Mouse (Mus musculus): Measurements from ENCODE around the gene Plekha7. TPM values are rescaled to one million over a fixed set of nuclear protein-coding genes. Genes with fewer than 3 reads are reported as not detected.

Gene Plekha7
- polyA plus RNA-seq (2015; fragmentation: Nextera tagmentation; extraction: Ambion mirVana), result 5.4 and 12.8 TPM in 2 replicates

- Histone ChIP-seq H3K27ac (replicated peaks) (peak within 1 kb of the TSS; percentile 45; the same call in 1 of the 2 replicates), H3K9me3 (replicated peaks) (no peaks in the 10 kb centered on the region), H3K4me2 (peak within 1 kb of the TSS; percentile 100), H3K27me3 (replicated peaks) (peaks cover 26% of the 10 kb centered on the region), H3K4me3 (replicated peaks) (peak within 1 kb of the TSS; percentile 65), H3K36me3 (no peaks in the 10 kb centered on the region), H3K4me1 (peaks cover 23% of the 10 kb centered on the region), H3K9ac (replicated peaks) (peak within 1 kb of the TSS; percentile 47)
- ATAC-seq (ENCODE audit: low FRiP score), result peak; percentile 57
- under 1% methylated on average over 63 of the region's 65 CpGs for WGBS
Observed at GRCm38 (mm10) chr7:116307871-116308631, at the start of gene Plekha7. Plekha7 (minus strand) TSS chr7:116308376.

DNA sequence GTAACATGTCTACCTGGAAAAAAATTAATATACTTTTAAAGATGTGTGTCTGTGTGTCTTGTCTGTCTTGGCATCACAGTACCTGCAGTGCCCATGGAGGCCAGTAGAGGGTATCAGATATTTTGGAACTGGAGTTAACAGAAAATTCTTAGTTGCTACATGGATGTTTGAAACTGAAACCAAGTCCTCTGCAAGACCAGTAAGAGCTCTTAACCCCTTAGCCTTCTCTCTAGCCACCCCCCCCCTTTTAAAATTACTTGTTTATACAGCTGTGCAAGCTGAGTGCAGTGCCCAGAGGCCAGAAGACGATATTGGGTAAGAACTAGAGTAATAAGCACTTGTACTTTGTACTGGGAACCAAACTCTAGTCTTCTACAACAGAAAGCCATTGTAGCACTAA, 28.1 kb upstream of the Plekha7 start:
- WGBS, result 74% methylated on average over 1 of the region's 1 CpGs
- no peak overlapping the region for H3K27ac ChIP-seq (replicated peaks)
- no peak for ATAC-seq (ENCODE audit: low FRiP score)
- H3K4me3 ChIP-seq (replicated peaks), result no peak overlapping the region
- peaks cover 23% of the 10 kb centered on the region for H3K4me1 ChIP-seq
- H3K9ac ChIP-seq (replicated peaks), result no peak overlapping the region
- no peaks in the 10 kb centered on the region for H3K27me3 ChIP-seq (replicated peaks)
- H3K9me3 ChIP-seq (replicated peaks), result no peaks in the 10 kb centered on the region
- peaks cover 28% of the 10 kb centered on the region for H3K36me3 ChIP-seq
- H3K4me2 ChIP-seq, result no peak overlapping the region

GRCm38 (mm10) chr7:116335133-116335532, 27.0 kb upstream of the Plekha7 start:
- Histone ChIP-seq H3K36me3 (peaks cover 29% of the 10 kb centered on the region), H3K4me1 (peaks cover 23% of the 10 kb centered on the region), H3K4me3 (replicated peaks) (peak overlapping the region; percentile 92), H3K4me2 (peak overlapping the region; percentile 82), H3K27ac (replicated peaks) (no peak overlapping the region), H3K9ac (replicated peaks) (0 out of 2 replicates have a peak overlapping the region, but pooled peaks have one; percentile 98), H3K27me3 (replicated peaks) (no peaks in the 10 kb centered on the region), H3K9me3 (replicated peaks) (no peaks in the 10 kb centered on the region)
- 61% methylated on average over 6 of the region's 6 CpGs for WGBS
- ATAC-seq (ENCODE audit: low FRiP score), result no peak

DNA sequence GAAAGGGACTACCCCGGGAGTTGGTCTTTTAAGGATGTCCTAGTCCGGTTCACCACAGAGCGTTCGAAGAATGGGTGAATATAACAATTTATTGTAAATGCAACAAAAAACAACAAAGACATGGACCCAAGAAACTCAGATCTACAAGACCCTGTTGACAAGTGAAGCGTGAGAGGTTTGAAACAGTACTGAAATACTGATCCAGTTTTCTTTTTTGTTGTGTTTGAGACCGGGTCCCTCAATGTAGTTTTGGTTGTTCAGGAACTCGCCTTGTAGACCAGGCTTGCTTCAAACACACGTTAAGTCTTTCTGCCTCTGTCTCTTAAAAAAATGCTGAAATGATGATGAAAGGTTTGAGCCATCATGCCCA, 26.5 kb upstream of the Plekha7 start:
- Histone ChIP-seq H3K27me3 (replicated peaks) (no peaks in the 10 kb centered on the region), H3K9ac (replicated peaks) (peak overlapping the region; percentile 98), H3K36me3 (peaks cover 29% of the 10 kb centered on the region), H3K9me3 (replicated peaks) (no peaks in the 10 kb centered on the region), H3K4me3 (replicated peaks) (peak overlapping the region; percentile 92), H3K4me1 (peaks cover 23% of the 10 kb centered on the region), H3K4me2 (peak overlapping the region; percentile 82), H3K27ac (replicated peaks) (peak overlapping the region; percentile 91)
- 24% methylated on average over 8 of the region's 8 CpGs for WGBS
- ATAC-seq (ENCODE audit: low FRiP score), result no peak

DNA sequence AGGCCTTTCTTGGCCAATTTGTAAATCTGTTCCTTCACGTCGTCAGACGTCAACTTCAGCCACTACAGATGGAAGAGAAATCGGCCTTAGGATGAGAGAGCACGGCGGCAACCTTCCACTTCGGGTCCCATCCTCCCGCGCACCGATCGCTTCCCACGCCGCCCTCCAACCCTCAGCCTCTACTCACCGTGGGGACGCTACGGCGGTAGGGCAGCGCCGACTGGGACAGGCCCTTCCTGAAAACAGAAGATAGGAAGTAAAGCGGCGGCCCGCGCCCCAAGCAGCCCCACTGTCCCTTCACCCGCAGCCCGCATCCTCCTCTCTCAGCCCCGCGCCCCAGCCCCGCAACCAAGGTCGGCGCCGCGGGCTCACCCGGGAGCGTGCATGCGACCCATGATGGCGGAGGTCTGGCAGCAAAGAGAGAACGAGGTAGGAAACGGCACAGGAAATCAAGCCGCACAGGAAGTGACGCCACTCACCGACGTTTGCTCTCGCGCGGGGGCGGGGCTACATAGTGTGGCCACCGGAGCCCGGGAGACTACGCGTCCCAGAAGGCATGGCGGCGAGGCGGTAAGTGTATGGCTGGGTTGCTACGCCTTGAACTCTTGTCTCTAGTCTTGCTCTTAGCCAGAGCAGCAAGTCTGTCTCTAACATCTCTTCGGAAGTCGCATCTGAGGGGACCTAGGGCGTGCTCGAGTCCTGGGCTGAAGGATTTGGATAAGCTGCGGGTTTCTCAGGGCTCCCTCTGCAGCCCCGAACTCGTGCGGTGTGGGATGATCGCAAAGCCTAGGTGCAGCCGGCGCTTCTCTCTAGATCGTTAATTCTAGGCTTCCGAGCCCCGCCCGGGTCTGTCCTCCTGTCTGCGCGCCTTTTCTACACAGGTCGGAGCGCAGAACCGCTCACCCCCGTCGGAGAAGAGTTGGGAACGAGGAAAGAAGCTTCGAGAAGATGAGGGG, 25.8 kb upstream of the Plekha7 start, which contains the start of gene Rps13:
Rps13 (minus strand) TSS at position 483 of the 956 bp plus-strand sequence.
- Histone ChIP-seq H3K4me3 (replicated peaks) (peak within 1 kb of the TSS; percentile 92), H3K27me3 (replicated peaks) (no peaks in the 10 kb centered on the region), H3K27ac (replicated peaks) (peak within 1 kb of the TSS; percentile 91), H3K9me3 (replicated peaks) (no peaks in the 10 kb centered on the region), H3K9ac (replicated peaks) (peak within 1 kb of the TSS; percentile 98), H3K36me3 (peaks cover 28% of the 10 kb centered on the region), H3K4me2 (peak within 1 kb of the TSS; percentile 82), H3K4me1 (peaks cover 23% of the 10 kb centered on the region)
- ATAC-seq (ENCODE audit: low FRiP score), result peak; percentile 99
- under 1% methylated on average over 78 of the region's 78 CpGs for WGBS

DNA sequence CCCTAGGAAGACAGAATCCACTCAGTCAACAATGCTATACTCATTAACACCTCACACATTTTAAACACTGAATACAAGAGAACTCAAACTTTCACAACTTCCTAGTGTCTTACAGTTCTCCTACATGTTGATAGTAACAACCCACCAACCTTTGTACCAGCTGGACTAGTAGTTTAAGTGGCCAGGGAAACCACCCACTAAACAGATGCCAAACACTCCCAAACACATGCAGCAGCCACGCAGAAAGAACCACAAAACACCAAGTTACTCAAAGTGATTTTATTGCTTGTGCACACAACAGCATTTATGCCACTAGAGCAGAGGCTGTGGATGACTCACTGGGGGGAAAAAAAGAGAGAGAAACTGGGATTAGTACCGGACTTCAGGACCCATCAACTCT, 23.1 kb upstream of the Plekha7 start:
- Histone ChIP-seq H3K27ac (replicated peaks) (no peak overlapping the region), H3K9me3 (replicated peaks) (no peaks in the 10 kb centered on the region), H3K9ac (replicated peaks) (no peak overlapping the region), H3K4me2 (no peak overlapping the region), H3K36me3 (peaks cover 28% of the 10 kb centered on the region), H3K27me3 (replicated peaks) (no peaks in the 10 kb centered on the region), H3K4me3 (replicated peaks) (no peak overlapping the region), H3K4me1 (peaks cover 23% of the 10 kb centered on the region)
- no peak for ATAC-seq (ENCODE audit: low FRiP score)
- WGBS, result 82% methylated on average over 2 of the region's 2 CpGs

DNA sequence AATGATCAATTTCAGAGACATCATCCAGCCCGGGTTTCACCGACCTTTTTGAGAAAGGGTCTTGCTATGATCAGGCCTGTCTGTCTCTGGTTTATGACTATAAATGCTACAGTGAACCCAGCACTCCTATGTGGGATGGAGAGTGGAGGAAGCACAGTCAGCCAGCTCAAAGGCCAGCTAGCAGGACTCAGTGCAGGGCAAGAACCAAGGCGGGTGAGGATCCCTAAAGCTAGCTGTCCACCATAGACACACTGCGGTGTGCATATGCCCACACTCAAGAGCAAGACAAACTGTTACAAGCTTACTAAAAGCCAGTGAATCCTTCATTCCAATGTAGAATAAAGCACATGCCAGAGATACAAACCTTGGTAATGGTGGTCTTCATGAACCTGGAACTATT, 21.7 kb upstream of the Plekha7 start:
- no peak overlapping the region for H3K4me3 ChIP-seq (replicated peaks)
- H3K27ac ChIP-seq (replicated peaks), result no peak overlapping the region
- no peak overlapping the region for H3K4me2 ChIP-seq
- H3K9ac ChIP-seq (replicated peaks), result no peak overlapping the region
- no peaks in the 10 kb centered on the region for H3K27me3 ChIP-seq (replicated peaks)
- H3K9me3 ChIP-seq (replicated peaks), result no peaks in the 10 kb centered on the region
- ATAC-seq (ENCODE audit: low FRiP score), result no peak
- peaks cover 28% of the 10 kb centered on the region for H3K36me3 ChIP-seq
- peaks cover 20% of the 10 kb centered on the region for H3K4me1 ChIP-seq
- WGBS, result 93% methylated on average over 4 of the region's 4 CpGs

GRCm38 (mm10) chr7:116328777-116329176, 20.6 kb upstream of the Plekha7 start:
- Histone ChIP-seq H3K27ac (replicated peaks) (no peak overlapping the region), H3K27me3 (replicated peaks) (no peaks in the 10 kb centered on the region), H3K36me3 (peaks cover 28% of the 10 kb centered on the region), H3K4me3 (replicated peaks) (no peak overlapping the region), H3K4me2 (no peak overlapping the region), H3K4me1 (peaks cover 14% of the 10 kb centered on the region), H3K9ac (replicated peaks) (no peak overlapping the region), H3K9me3 (replicated peaks) (no peaks in the 10 kb centered on the region)
- no peak for ATAC-seq (ENCODE audit: low FRiP score)
- 75% methylated on average over 7 of the region's 7 CpGs for whole genome bisulfite sequencing

DNA sequence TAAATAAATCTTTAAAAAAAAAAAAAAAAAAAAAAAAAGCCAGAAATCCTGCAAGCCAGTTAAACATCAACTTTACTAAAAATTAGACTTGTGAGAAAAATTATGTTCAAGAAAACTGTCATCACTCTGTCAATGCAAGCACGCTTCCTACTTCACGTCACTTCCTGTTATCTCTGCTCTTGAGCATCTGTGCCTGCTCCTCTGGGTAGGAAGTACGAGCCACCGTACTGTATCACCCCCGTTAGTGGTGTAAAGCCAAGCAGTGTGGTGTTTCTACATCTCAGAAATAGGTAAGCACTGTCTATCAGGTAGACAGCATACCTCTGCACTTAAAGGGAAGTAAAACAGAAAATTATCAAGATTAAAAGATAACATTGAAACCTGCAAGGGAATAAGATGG, 19.7 kb upstream of the Plekha7 start:
- ATAC-seq (ENCODE audit: low FRiP score), result no peak

DNA sequence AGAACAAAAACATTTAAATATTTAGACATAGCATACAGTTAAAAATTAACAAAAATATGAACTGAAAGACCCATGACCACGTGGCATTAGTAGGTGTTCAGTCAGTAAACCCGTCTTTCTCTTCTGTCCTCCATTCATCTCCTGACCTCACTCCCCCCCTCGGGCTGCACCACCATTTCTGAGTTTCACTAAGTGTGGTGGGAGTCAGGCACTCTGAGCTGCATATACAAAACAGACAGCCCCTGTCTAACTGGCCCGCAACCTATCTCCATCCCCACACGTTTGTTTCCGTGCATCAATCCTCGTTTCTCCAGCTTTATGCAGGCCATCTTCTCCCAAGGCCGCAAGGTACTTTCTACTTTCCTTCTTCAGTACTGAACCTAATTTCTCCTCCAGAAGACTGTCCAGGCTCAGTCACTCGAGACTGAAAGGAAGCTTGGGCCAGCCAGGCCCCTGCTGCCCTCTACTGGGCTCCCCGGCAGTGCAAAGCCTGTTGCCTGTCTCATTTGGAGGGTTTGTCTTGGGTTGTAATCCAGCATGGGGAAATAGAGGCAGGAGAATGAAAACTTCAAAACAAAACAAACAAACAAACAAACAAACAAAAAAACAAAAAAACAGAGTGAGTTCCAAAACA, 15.3 kb upstream of the Plekha7 start:
- no peaks in the 10 kb centered on the region; the same call in 1 of the 2 replicates for H3K36me3 ChIP-seq
- ATAC-seq (ENCODE audit: low FRiP score), result no peak; the same call in 1 of the 2 replicates
- no peak overlapping the region for H3K4me2 ChIP-seq
- H3K9ac ChIP-seq (replicated peaks), result no peak overlapping the region
- no peaks in the 10 kb centered on the region for H3K27me3 ChIP-seq (replicated peaks)
- H3K4me1 ChIP-seq, result no peaks in the 10 kb centered on the region
- no peak overlapping the region for H3K4me3 ChIP-seq (replicated peaks)
- no peak overlapping the region for H3K27ac ChIP-seq (replicated peaks)
- 35% methylated on average over 10 of the region's 10 CpGs for WGBS
- no peaks in the 10 kb centered on the region for H3K9me3 ChIP-seq (replicated peaks)

More for the DNA sequence above, 19.7 kb upstream of the Plekha7 start:
- peaks cover 12% of the 10 kb centered on the region for H3K4me1 ChIP-seq
- H3K27me3 ChIP-seq (replicated peaks), result no peaks in the 10 kb centered on the region
- 92% methylated on average over 5 of the region's 5 CpGs for WGBS
- H3K4me2 ChIP-seq, result no peak overlapping the region
- H3K9ac ChIP-seq (replicated peaks), result no peak overlapping the region
- H3K9me3 ChIP-seq (replicated peaks), result no peaks in the 10 kb centered on the region
- no peak overlapping the region for H3K4me3 ChIP-seq (replicated peaks)
- no peak overlapping the region for H3K27ac ChIP-seq (replicated peaks)
- peaks cover 28% of the 10 kb centered on the region for H3K36me3 ChIP-seq

DNA sequence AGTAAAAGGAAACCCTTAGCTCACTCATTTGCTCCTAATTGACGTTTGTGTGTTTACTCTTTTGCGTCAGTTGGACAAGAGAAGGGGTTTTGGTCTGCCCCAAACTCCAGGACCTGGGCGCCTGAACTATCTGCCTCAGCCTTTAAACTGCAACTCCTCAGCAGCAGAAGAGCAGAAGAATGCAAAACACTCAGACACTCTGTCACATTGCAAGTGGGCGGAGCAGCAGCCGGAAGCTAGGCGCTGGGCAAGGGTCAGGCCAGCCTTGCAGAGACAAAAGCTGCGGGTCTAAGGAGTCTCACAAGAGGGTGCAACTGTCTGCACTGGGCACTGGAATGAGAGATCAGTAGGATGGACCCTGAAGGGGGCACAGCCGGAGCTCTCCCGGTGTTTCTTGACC, 1.3 kb upstream of the Plekha7 start:
- H3K4me1 ChIP-seq, result peaks cover 23% of the 10 kb centered on the region
- H3K9ac ChIP-seq (replicated peaks), result no peak overlapping the region
- H3K4me2 ChIP-seq, result 0 out of 2 replicates have a peak overlapping the region, but pooled peaks have one; percentile 100
- H3K9me3 ChIP-seq (replicated peaks), result no peaks in the 10 kb centered on the region
- H3K27ac ChIP-seq (replicated peaks), result no peak overlapping the region
- no peak for ATAC-seq (ENCODE audit: low FRiP score)
- no peaks in the 10 kb centered on the region for H3K36me3 ChIP-seq
- peaks cover 26% of the 10 kb centered on the region for H3K27me3 ChIP-seq (replicated peaks)
- no peak overlapping the region for H3K4me3 ChIP-seq (replicated peaks)
- 14% methylated on average over 9 of the region's 9 CpGs for WGBS
